8 mouse cellular contexts compared by ENCODE assay signal in genomic region chr4:41639913-41640507, GRCm38 (mm10). TPM values are rescaled to one million over a fixed set of nuclear protein-coding genes. Genes with fewer than 3 reads are reported as not detected.
DNase-seq lines count a peak whose midpoint lies in the region; ATAC-seq and TF ChIP-seq lines count a peak whose summit lies in the region.

Gene Enho, minus strand, starts transcription at chr4:41640324.

- DNase-seq in MN1 (ENCODE audit: low spot score): peak; percentile 93
- peak; percentile 95 for DNase-seq in cerebellum, adult 9-10 months
- DNase-seq in layer of hippocampus, adult 9-10 months (ENCODE audit: low spot score): peak; percentile 76
- DNase-seq in ovary, adult 18-20 months (ENCODE audit: low spot score): peak; percentile 88
- peak; percentile 89 for DNase-seq in thymus, adult 2 months

- no peaks in the 10 kb centered on the region for H3K36me3 ChIP-seq in lung, embryonic 15.5 days
- no peaks in the 10 kb centered on the region for H3K36me3 ChIP-seq in thymus, adult 2 months (ENCODE audit: control insufficient read depth, insufficient read depth, low read length)

- peak within 1 kb of the TSS; percentile 69 for H3K27ac ChIP-seq in lung, embryonic 15.5 days
- H3K27ac ChIP-seq in thymus, adult 2 months (ENCODE audit: control insufficient read depth, insufficient read depth, low read length): no peak within 1 kb of the TSS

- H3K27me3 ChIP-seq in lung, embryonic 15.5 days: peaks cover 7% of the 10 kb centered on the region; the same call in 1 of the 2 replicates
- H3K27me3 ChIP-seq in thymus, adult 2 months (ENCODE audit: control insufficient read depth, insufficient read depth, low read length): peaks cover 6% of the 10 kb centered on the region; the same call in 1 of the 2 replicates

- peak within 1 kb of the TSS; percentile 56 for H3K4me3 ChIP-seq in lung, embryonic 15.5 days
- peak within 1 kb of the TSS; percentile 18; the same call in 1 of the 2 replicates for H3K4me3 ChIP-seq in thymus, adult 2 months (ENCODE audit: control insufficient read depth, insufficient read depth, low read length)

- peaks cover 25% of the 10 kb centered on the region for H3K4me1 ChIP-seq in lung, embryonic 15.5 days
- peaks cover 8% of the 10 kb centered on the region for H3K4me1 ChIP-seq in thymus, adult 2 months (replicated peaks; ENCODE audit: control insufficient read depth, insufficient read depth, low read length)

- under 1% methylated on average over 52 of the region's 74 CpGs for WGBS in lung, embryonic 15.5 days
- under 1% methylated on average over 73 of the region's 74 CpGs for WGBS in thymus, adult 2 months

- H3K9ac ChIP-seq in lung, embryonic 15.5 days: peak within 1 kb of the TSS; percentile 60

- peak; percentile 87 for ATAC-seq in frontal cortex, adult (ENCODE audit: low TSS enrichment)
- ATAC-seq in hematopoietic stem cell, adult 5-6 weeks (replicated peaks in 1 of 2; ENCODE audit: insufficient read depth in 1 of 2, low FRiP score in 2 of 2, low TSS enrichment in 1 of 2, low read depth in 1 of 2, poor library complexity in 2 of 2, severe bottlenecking in 2 of 2): peak; percentile 84 to 95
- peak; percentile 93 for ATAC-seq in lung, embryonic 15.5 days (ENCODE audit: borderline replicate concordance, extremely low read depth, low FRiP score, low TSS enrichment)

- peak within 1 kb of the TSS; percentile 88 for H3K4me2 ChIP-seq in lung, embryonic 15.5 days

- no peak for TF ChIP-seq CTCF in thymus, adult 2 months (IDR thresholded peaks at IDR 0.05; ENCODE audit: borderline replicate concordance, control insufficient read depth, extremely low read depth, insufficient read depth, low read length, poor library complexity)

- TF ChIP-seq POLR2A in thymus, adult 2 months (IDR thresholded peaks at IDR 0.05; ENCODE audit: control insufficient read depth, extremely low read depth, insufficient read depth, low read length, poor library complexity): no peak

- no peaks in the 10 kb centered on the region for H3K9me3 ChIP-seq in lung, embryonic 15.5 days

RNA-seq across cellular contexts. Expression of gene Enho, which starts in this region (rescaled TPM):
- total RNA-seq in hematopoietic stem cell, adult 5-6 weeks (2017): 1.0 and 2.3 TPM in 2 replicates
- 8.1 and 9.7 TPM in 2 replicates for polyA plus RNA-seq in lung, embryonic 15.5 days (2015; fragmentation: Nextera tagmentation; extraction: Ambion mirVana)
- 7.5 and 10.3 TPM in 2 replicates for polyA plus RNA-seq in thymus, adult 2 months (2012; rRNA removed)
